Mouse (Mus musculus) layer of hippocampus, adult 9-11 months (tissue): Measurements from ENCODE around the gene Fbp1.
"Not testable (repeated sequence)": the region's sequence is repeated elsewhere in the genome, so short reads cannot be mapped to it uniquely, and the experiment has no call there.

Source experiments
- DNase-seq: peaks from one replicate; pipeline ENCODE4 v3.0.0; 2022

The Fbp1 gene

DNA sequence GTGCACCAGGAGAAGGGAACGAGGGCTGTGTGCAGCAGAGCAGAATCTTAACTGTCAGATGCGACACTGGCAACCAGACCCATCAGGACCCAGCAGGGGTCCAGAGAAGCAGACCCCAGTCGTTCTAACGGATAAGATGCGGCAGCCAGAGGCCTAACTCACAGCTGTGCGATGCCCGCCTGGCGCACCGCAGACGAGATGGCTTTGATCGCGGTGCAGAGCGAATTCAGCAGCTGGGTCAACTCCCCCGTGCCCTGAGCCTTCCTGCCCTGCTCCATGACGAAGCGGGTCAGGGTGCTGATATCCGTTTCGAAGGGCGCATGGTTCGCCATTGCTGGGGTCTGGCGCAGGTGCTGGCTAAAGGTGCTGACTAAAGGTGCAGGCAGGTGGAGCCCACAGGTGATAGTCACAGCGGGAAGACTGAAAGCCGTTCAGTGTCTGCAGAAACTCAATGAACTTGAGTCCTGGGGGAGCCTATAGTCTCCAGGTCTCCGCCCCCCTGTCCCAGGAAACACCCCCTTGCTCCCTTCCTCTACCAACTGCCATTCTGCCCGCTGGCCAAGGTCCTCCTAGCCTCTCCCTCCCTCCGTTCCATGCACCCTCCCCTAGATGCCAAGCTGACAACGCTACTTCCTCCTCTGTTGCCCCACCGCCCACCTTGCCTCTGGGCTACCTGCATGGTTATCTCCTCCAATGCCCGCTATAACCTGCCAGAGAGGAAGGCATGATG, at the start of gene Fbp1:
TSS of gene Fbp1 (minus strand) at position 571 of the 730 bp plus-strand sequence.
- DNase-seq: no peak

DNA sequence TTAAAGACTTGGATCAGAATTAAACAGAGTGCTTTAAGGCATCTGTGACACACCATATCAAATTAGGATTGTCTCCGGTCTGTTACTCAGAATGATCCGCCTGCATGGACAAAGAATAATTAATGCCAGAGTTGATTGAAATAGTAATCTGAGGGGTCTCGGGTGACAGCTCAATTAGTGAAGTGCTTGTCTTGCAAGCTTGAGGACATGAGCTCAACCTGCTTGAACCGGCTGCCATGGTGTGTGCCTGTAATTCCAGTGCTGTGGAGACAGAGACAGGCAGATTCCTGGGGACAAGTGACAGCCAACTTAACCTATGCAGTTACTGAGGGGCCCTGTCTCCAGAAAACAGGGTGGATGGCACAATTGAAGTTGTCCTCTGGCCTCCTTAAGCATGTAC, 44.4 kb upstream of the Fbp1 start:
- DNase-seq: no peak

DNA sequence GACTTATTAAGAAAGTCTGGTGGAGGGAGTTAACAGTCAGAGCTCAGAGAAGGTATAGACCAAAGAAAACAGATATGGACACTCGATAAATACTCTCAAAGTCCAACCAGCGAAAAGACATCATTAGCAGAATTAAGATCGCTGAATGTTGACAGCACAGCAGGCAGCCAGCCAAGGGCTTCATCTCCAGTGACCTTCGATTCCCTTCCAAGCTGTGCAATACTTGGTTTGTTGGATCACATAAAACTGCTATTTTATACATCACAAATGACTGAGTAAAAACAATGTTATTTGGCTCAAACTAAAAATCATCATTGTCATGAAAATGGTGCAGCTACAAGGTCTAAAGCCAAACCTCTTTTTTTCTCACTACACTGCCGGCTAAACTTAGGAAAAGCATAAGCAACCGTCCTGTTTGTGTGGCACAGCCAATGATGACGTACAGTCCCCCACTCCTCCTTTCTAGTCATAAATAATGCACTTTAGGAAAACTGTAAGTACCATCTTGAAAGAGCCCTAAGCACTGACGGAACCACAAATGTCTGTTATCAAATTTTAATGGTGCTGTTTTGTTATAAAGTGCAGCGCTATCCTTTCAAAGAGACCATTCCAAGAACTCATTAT, 41.8 kb upstream of the Fbp1 start:
- DNase-seq: no peak

DNA sequence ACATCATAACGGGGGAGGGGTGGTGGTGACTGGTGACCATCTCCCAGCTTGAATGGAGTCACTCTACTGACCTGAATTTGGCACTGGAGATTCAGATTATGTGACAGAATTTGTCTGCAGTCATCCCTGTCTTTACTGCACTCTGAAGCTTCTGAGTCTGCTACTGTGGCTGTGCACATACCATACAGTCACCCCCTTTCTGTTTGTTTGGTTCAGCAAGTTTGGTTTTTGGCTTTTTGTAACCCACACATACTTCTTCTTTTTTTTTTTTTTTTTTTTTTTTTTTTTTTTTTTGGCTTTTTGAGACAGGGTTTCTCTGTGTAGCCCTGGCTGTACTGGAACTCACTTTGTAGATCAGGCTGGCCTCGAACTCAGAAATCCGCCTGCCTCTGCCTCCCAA, 41.1 kb upstream of the Fbp1 start:
- DNase-seq: not testable (repeated sequence)

DNA sequence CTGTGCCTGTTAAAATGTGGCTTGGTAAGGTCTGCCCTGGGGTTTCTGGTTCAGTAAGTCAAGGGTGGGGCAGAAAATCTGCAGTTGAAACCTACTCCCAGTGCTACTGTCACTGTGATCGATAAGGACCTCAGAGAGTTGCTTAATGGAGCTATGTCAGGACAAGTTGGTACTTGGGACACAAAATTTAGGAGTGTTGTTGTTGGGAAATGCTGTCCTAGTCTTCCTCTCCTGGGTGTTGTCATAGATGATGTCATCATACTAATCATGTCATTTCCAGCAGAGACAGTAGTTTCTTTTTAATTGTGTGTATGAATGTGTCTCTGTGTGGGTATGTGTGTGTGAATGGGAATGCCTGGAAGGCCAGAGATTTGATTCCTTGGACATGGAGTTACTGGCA, 39.4 kb upstream of the Fbp1 start:
- DNase-seq: no peak

DNA sequence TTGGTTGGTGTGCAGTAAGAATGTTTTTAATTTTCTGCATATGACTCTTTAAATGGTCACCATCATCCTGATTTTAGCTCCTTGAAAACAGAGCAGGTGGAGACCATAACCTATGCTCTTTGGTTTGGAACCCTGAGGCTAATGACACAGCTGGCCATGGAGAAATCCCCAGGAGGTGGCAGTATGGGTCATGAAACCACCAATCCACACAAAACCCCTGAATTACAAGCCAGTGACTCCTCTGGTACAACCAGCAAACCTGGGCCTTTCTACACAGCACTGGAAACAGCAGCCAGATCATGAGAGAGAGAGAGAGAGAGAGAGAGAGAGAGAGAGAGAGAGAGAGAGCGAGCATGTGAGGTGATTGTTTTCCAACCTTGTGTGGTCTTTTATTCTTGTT, 38.4 kb upstream of the Fbp1 start:
- peak; percentile 34 for DNase-seq

DNA sequence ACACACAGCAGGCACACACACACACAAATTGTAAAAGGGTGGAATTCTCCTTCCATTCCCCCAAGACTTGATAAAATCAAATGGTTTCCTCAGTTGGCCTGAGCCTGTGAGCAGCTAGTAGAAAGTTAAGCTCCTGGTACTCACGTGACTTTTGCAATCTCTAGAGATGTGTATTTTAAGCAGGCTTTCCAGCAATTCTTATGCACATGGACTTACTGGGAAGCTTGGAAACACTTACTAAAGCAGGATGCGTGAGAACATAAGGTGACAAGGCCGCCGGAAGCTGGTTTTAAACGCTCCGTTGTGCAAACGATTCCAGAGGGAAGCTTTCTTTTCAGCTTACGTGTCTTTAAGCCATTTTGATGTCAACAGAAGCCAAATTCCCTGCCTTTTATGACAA, 35.1 kb upstream of the Fbp1 start:
- DNase-seq: no peak

DNA sequence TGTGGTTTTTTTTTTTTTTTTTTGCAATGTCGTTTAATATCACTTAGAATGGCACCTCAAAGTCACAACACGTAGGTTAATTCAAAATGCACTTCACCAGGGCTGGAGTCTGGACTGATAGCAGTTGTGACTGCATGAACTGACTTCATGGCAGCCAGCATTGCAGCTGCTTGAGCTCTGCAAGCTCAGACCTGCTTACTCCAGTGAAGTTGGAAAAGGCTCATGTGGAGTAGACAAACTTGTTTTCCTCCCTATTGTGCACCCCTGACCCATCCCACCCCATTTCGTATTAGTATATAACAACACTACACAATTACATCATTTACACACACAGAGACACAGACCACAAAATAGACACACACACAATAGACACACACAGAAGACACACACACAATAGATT, 34.6 kb upstream of the Fbp1 start:
- DNase-seq: no peak

DNA sequence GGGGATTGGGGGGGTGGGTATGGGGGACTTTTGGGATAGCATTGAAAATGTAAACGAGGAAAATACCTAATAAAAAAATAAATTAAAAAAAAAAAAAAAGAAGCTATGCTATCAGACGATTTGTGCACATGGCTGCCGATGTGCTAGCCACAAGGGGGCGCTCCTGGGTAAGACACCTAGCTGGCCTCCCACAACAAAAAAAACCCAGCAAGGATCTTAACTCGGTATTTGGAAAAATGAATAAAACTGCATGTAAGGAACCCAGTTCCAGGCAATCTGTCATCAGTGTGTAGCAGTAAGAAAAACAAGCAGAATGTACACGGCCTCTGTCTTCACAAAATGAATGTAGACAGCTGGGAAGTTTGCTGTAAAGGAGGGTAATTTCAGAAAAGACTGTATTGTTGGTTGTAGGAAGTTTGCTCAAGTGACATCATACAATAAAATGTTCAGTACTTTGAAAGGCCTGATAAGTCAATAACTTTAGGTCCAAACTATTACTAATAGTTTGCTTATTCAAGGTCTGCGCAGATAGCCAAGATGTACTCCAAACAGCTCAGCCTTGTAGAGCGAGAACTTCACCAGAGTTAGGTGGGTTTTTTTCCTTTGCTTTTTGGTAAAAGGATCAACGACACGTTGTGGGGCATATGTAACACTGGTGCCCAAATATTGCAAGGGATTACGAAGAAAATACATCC, 31.7 kb upstream of the Fbp1 start:
- peak; percentile 78 for DNase-seq

DNA sequence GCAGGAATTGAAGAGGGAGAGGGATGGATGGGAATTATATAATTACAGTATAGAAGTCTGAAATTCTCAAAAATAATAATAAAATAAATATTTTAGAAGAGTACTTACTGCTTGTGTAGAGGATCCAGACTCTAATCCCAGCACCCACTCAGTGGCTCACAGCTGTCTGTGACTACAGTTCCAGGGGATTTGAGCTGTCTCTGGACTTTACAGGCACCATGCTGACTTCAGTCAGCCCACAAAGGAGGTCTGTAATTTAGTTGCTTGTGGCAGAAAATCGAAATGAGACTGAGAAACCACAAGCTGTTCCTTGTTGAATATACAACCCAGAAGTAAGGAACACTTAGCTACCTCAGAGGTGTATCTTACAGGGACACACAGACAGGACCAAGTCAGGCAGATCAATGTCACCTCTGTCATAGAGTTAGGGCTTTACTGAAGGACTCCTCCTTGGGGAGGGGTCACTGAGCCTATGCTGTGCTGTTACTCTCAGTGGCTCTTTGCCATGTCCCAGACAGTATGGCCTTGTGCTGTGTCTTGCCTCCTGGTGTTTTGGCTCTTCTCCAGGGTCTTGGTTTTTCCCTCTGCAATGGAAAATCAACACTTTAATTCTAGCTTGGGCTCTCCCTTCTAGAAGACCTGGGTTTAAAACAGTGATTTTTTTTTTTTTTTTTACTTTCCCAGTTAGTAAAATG, 29.5 kb upstream of the Fbp1 start:
- no peak for DNase-seq

DNA sequence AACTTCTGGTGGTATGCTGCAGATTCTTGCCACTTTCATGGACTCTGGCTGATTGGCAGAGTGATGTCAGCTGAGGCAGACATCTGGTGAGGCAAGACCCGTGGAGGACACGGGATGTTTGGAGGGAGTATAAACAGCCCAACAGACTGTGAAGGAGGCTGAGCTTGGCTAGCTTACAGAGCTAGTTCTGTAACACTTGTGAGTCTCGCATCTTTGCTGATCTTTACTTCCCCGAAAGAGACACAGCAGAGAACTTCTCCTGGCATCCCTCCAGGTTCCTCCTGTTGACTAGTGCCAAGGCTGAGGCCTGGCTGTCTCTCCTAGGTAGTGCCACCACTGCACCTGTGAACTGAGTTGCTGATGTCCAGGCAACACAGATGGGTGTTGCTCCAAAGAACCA, 28.6 kb upstream of the Fbp1 start:
- no peak for DNase-seq

DNA sequence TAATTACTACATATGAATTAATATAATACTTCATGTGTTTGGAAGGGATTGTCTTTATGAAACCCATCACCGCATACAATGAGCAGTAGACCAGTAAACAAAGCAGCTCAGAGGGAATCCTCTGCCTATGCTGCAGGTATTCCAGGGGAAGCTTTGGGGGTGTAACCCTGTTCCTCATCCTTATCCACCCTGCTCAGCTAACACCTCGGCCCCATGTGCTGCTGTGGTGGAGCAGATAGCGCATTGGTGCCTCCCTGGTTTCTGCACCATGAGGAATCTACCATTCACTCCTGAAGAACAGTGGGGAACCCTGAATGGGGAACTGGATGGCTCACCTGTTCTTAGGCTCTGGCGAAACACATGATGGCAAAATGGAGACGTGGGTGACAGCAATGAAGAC, 23.5 kb upstream of the Fbp1 start:
- DNase-seq: no peak

DNA sequence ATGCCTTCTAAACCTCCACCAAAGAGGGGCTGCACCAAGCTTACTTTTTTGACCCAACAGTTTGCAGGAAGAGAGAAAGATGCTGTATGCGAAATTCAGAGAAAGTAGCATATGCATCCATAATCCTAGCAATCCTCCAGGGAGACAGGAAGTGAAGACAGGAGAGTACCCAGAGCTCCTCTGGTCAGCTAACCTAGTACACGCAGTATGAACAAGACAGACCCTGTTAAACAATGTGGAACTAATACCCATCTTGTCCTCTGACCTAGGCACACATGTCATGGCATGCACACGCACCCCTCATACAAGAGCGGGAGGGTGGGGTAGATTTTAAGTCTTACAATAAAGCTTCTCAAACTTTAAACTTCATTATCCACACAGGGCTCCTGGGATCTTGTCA, 22.1 kb upstream of the Fbp1 start:
- DNase-seq: no peak

DNA sequence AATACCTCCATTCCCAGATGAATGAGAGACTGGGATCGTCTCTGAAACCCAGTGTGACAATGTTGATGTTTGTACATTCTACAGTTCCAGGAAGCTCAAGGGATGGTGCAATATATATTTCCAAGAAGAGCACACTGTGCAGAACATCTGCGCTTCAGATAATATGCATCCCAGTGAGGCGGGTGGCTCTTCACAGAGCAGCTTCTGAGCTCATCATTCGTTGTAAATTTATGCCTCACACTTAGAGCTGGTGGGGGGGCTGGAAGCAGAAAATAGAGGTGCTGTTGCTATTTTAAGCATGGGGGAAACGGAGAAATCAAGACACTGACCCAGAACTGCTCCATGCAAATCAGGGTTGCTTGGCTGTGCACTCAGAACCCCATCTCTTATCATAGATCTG, 21.7 kb upstream of the Fbp1 start:
- DNase-seq: no peak

DNA sequence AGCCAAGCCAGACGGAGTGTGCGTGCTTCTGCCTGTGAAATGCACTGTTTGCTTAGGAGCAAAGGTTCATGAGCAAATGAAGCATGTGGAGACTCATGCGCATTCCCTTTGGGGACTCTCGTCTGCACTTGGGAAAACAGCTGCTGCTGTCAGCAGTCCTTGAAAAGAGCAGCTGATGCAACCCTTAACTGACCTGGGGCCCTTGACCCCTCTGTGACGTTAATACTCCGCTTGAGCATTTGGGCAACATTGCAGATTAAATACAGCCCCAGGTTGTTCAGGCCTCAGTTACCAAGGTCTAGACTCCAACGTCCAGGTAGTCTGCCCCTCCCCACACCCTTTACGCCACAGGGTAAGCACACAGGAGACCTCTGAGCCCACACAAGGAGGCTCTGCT, 20.1 kb upstream of the Fbp1 start:
- DNase-seq: no peak

DNA sequence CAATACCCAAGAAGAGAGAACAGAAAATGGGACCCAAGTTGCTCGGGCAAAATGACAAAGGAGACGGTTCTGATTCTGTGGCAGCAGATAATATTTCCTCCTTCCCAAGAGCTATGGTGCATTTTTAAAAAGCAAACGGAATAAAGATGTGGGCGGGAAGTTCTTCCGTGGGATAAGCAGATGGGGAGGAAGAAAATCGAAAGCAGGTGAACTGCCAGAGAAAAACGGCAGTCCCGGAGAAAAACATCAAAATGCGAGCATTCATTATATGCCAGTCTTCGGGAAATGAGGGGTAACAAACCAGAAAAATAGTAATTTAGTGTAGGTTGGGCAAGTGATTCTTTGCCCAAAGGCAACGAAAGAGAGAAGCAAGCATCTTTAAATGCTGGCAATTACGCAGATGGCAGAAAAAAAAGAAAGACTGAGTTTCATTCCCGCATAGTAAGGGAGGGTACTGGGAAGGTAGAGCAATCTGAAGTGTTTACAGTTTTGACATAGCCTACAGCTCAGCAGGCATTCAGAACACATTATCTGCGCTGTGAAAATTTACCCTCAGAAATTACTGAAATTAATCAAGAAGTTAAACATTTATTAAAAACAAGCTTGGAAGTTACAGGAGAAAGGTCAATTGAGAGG, 19.6 kb upstream of the Fbp1 start:
- no peak for DNase-seq

DNA sequence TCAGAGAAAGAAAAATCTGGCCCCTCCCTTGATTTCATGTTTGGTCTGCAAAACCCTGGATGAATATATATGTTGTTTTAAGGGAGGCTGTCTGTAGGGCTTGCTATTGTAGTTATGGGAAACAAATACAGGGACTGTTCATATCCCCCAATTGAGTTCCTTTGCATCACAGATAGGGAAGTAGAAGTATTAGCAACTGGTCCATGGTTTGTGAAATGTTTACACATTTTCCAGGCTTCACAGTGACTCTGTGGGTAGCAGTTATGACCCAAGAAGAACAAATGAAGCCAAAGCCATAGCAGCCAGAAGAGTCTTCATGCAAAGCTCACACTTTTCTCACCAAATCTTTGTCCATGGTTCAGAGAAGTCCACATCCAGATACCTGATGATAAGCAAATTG, 13.1 kb upstream of the Fbp1 start:
- DNase-seq: no peak

DNA sequence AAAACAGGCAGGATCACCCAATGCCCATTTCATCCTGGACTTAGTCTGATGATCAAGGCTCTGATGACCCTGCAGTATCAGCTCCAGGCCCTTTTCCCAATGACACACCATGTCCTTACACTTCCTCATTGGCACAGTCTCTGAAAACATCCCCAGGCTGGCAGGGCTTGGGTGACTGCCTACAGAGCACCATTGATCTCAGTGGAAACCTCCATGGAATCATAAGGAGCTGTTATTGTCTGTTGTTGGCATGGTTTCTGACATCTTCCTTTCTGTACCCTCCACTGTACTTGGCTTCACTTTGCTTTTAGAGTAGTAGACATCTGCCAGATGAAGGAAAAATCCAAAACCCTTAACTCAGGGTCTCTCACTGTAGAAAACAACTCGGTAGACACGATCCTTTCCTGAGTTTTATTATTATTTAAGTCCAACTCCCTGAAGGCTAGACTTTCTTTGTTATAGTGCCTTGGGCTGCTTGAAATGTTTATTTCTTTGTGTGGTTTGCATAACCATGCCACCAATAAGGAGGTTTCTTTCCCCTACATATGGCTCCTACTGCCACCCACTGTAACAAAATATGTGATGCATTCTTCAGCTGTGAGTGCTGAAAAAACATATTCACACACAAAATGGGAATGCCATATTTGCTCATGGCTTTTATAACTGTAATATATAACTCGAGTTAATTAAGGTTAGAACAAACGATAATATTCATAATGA, 10.0 kb upstream of the Fbp1 start:
- peak; percentile 43 for DNase-seq

DNA sequence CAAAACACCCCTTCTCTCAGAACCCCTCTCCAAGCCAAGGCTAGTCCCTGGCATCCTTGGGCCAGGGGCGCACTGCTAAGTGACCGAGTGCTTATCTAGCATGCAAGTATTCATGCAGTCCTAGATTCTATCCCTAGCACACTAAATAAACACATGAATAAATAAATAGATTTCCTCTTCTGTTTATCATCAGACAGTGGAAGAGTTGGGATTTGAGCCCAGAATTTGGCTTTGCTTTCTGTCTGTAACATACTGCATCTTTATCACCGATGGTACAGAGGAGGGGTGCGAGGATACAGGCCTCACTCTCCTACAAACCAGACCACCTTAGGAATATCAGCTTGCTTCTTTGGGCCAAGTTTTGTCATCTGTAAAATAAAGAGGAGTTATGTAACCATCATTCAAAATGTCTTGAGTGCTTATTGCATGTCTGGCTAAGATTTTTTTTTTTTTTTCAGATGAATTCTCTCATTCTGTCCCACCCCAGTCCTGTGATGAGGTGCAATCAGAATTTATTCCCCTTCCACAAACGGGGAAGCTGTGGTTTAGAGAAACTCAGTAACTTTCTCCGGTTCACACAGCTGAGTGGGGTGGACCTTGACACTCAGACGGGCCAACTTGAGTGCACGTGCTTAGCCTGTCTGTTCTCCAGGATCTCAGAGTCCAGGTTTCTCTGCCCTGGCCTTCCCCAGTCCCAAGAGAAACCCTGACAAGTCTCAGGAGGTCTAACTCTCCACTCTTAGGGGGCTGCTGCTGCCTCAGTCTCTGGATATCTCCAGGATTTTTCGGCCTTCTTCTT, 5.2 kb upstream of the Fbp1 start:
- no peak for DNase-seq

DNA sequence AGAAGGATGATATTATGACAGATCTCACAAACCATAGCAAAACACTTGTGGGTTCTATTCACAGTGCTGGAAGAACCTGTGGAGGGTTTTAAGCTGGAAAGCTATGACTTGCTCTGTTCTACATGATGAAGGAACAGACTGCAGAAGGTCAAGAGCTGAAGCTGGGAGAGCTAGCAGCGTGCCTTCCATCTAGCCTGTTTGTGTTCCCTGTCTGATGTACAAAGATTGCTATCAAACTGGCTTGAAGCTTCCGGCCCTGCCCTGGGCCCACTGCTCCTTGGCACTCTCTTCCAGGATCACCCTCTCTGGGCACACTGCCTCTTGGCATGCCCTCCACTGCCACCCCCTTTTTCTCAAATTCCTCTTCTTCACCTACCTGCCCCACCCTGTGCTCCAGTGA, 1.2 kb upstream of the Fbp1 start:
- no peak for DNase-seq

DNA sequence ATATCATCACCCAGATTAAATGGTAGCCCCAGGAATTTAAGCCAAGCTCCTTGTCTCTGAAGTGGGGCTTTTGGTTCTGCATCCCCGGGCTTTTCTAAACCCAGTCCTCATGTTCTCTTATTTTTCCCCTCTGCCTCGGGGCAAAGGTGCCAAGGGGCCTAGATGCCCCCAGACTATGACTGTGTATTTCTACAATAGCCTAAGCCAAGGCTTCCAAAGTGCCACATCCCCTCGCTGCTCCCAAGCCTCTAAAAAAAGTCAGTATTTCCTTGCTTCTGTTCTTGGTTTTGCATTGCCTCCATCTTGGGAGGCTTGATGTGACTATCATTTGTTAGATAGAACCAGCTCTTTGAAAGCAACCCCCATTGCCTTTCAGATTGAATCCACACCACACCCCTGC, 3.5 kb downstream of the Fbp1 start:
- no peak for DNase-seq

DNA sequence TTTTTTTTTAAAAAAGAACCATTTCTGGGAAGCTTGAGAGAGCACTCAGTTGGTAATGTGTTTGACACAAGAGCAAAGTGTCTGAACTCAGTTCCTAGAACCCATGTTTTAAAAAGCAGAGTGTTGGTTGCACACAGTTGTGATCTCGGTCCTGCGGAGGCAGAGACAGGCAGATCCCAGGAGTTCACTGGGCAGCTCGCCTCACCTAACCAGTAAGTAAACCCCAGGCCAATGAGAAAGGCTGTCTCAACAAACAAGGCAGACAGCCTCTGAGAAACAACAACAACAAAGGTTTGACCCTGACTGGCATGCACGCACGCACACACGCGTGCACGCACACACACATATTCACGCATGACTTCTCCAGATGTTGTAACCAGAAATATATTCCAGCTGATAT, 4.2 kb downstream of the Fbp1 start:
- no peak for DNase-seq
